Mouse (Mus musculus): ENCODE measurements around the gene Nudt5. TPM values are rescaled to one million over a fixed set of nuclear protein-coding genes. Genes with fewer than 3 reads are reported as not detected.
A peak's percentile ranks its signal among the peaks of the same experiment; 100 is the strongest.
"Not testable (repeated sequence)": the region's sequence is repeated elsewhere in the genome, so short reads cannot be mapped to it uniquely, and the experiment has no call there.

Gene Nudt5
- total RNA-seq (2021) = 10 to 100 TPM in 1 of 2 experiments, 1 to 10 TPM in 1; 9.2 to 10.8 TPM
- long read RNA-seq, experiment 1, partial matches to known transcripts = 0 of 12 reads
- long read RNA-seq, experiment 1, other reads (novel, unspliced or antisense) = 12 of 12 reads
- long read RNA-seq, experiment 2, partial matches to known transcripts = 0 of 7 reads
- long read RNA-seq, experiment 2, other reads (novel, unspliced or antisense) = 7 of 7 reads

- peak; percentile 76 for DNase-seq
Observed at GRCm38 (mm10) chr2:5844873-5845631, at the start of gene Nudt5, which contains the start of gene Cdc123. Gene Nudt5 (plus strand): TSS chr2:5845019. Gene Cdc123 (minus strand): TSS chr2:5845164.

DNA sequence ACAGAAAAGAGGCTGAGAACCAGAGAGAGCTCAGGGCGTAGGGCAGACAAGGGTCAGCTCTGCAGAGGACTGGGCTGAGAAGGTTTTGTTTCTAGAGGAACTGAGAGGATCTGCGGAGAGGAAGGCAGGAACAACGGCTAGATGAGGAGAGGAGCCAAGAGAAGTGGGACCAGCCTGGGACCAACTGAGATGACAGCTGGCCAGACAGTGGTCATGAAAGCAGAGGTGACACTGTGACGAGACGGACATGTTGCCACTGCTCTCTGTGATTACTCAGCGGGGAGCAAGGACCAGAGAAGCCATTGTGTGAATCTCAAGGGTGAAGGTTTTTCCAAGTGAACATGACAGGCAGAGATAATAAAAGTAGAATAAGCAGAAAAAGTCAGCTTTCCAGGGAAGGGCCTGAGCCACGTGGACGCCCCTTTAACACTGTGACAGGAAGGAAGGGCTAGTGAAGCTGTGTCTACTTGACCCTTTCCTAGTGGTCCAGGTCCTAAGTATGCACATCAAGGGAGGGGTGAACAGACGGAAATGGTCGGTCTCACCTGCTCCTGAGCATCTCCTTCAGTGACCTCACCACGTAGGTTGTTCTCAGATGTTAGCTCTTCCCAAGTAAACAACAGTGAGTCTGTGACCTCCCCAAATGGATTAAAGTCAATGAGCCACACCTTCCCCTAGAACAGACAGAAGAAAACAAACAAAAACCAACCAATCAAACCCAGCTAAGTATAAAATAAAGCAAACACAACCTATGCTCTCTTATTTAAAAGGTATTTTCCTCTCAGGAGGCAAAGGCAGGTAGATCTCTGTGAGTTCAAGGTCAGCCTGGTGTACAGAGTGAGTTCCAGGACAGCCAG, 46.8 kb upstream of the Nudt5 start:
- no peak for DNase-seq

- no peak for DNase-seq
Observed at GRCm38 (mm10) chr2:5801182-5801640, 43.6 kb upstream of the Nudt5 start.

DNA sequence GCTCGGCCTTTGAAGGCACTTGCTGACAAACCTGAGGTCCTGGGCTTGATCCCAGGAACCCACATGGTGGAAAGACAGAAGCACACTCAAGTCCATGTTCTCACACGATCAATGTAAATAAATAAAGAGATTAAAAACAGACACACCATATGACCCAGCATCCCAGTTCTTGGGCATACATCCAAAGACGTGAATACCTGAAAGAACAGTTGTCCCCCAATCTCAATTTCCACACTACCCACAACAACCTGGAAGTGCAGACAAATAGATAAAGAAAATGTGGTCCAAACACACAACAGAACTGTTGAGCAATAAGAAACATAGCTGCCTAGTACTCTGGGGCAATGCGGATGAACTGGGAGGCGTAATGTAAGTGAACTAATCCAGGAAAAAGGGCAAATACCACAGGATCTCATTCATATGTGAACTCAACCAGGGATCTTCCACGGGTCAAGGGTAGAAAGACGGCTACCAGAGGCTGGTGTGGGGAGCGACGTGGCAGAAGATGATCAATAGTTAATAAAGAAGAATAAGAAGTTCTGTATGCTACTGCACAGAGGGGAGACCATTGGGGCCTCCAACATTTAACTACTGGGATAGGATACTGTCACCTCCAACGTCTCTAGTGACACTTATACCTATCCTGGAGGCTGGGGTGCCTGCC, 42.8 kb upstream of the Nudt5 start:
- DNase-seq = no peak

DNA sequence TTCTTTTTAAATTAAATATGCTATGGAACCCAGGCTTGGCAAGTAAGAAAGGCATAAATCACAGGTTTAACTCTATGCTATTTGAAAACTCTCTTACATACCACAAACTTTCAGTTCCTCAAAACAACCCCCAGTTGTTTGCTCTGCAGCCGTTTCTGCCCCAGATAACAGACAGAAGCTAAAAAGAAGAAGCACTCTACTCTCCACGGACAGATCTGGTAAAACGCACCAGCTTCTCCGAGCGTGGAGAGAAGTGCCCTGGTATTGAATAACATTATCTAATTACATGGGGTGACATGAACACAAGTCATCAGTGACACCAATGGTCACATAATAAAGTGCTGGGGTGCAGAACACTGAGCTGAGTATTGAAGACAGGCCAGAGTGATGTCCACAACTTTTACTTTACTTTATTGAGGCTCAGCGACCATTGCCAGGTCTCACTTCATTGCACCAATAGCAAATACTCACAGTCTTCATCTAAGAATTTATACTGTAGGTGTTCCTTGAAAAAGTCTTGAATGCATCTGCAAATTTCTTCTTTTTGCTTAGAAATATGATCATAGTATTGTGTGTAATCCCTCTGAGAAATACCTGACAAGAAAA, 40.3 kb upstream of the Nudt5 start:
- no peak for DNase-seq

- DNase-seq = no peak
Observed at GRCm38 (mm10) chr2:5805228-5805627, 39.6 kb upstream of the Nudt5 start.

- DNase-seq = not testable (repeated sequence)
Observed at GRCm38 (mm10) chr2:5806201-5806600, 38.6 kb upstream of the Nudt5 start.

DNA sequence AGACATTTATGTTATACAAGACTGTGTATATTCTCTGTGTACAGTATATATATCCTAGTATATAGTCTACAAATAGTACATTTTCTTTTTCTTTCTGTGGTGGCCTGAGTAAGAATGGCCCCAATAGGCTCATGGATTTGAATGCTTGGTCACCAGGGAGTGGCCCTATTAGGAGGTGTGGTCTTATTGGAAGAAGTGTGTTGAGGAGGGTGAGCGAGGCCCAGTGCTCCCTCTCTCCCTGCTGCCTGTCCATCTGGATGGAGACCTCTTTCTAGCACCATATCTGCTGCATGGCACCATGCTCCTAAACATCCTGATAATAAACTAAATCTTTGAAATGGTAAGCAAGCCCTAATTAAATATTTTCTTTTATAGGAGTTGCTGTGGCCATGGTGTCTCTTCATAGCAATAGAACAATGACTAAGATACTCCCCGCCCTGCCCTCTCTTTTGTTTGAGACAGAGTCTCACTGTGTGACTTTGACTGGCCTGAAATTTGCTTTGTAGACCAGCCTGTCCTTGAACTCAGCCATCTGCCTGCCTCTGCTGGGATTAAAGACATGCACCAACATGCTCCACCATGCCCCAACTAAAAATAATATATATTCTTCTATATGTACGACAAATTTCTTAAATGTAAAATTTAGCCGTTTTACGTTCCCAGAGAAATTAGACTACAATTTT, 34.6 kb upstream of the Nudt5 start:
- DNase-seq = no peak

- no peak for DNase-seq
Observed at GRCm38 (mm10) chr2:5811235-5811782, 33.5 kb upstream of the Nudt5 start.

DNA sequence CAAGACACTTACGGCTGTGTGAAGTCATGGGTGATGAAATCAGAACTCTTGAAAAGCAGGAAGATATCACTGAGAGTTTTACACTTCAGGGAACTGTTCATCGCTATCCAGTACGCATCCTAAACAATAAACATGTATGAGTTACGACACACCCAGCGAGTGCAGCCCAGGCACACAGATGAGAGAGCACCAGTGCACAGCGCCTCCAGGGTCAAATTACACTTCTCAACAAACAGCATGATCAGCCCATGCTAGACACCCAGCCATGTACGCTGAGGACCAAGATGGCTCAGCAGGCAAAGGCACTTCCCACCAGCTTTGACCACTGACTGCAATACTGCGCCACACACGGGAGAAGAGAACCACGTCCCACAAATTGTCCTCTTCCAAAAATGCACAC, 23.6 kb upstream of the Nudt5 start:
- DNase-seq = no peak

DNA sequence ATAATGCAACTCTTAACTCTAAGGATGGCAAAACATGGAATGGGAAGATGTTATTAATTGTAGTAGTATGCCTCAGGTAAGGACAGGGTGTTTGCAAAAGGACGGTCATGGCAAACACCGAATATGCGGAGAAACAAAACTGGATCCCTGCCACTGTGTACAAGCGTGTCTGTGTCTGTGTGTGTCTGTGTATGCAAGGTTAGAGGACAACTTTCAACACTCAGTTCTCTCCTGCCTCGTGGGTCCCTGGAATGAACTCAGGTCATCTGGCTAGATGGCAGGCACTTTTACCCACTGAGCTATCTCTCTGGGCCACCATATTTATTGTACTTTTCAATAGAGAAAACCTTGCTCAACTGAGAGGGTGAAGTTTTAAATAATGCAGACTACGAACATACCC, 22.4 kb upstream of the Nudt5 start:
- no peak for DNase-seq

- DNase-seq = no peak
Observed at GRCm38 (mm10) chr2:5824213-5824612, 20.6 kb upstream of the Nudt5 start.

GRCm38 (mm10) chr2:5824685-5825084, 20.1 kb upstream of the Nudt5 start:
- DNase-seq = no peak

- no peak for DNase-seq
Observed at GRCm38 (mm10) chr2:5825265-5825913, 19.4 kb upstream of the Nudt5 start.

DNA sequence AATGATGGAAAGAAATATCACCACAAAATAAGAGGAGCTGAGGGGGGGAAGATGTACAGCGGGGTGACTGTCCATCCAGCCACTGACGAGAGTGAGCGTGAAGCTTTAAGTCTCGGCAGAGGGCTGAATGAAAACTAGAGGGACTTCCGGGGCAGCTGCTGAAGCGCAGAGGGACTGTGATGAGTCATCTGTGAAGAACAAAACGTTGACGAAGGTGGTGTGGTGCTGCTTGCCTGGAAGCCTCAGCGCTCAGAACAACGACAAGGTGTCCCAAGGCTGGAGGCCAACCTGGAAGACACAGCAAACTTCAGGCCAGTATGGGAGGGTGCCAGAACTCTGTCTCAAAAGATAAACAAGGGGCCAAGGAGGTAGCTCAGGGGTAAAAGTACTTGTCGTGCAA, 4.0 kb upstream of the Nudt5 start:
- DNase-seq = no peak

DNA sequence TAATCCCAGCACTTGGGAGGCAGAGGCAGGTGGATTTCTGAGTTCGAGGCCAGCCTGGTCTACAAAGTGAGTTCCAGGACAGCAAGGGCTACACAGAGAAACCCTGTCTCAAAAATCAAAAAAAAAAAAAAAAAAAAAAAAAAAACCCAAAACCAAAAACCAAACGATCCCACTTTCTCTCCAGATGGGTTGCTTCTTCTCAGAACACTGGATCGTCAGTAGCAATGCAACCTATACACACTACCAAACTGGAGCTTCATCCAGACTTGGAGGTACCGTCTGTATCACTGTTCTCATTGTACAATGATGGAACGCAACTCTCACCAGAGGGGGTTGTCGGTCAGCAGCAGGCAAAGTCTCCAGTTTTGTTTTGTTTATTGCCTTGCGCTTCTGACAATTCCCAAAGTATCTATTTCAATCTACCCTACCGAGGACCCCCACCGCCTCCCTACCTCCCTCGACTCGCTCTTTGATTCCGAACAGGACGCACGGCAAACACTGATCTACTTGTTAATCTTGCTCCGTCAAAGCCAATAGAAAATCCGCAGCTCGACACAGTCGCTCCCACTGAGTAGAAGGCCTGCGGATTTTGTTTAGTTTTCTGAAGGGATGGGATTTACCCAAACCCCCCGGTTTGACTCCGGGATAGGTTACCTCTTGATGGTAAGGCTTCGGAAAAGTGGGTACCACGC, 492 bp upstream of the Nudt5 start:
- DNase-seq = no peak

DNA sequence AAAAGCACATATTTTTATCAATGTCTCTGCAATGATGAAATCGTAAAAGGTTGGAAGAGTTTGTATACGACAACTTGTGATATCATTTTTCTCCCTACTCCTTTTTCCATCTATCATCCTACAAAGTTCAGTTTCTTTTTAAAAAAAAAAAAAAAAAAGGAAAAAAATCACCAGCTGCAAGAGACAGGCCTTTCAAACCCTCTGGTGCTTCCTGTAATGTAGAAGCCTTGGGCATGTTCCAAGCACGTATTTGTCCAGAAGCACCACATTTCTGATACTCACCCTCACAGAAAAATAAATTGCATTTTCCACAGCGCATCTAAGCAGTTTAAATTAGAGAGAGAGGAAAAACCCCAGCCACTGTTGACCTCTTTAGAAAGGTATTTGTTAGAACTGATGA, 1.0 kb downstream of the Nudt5 start:
- no peak for DNase-seq

DNA sequence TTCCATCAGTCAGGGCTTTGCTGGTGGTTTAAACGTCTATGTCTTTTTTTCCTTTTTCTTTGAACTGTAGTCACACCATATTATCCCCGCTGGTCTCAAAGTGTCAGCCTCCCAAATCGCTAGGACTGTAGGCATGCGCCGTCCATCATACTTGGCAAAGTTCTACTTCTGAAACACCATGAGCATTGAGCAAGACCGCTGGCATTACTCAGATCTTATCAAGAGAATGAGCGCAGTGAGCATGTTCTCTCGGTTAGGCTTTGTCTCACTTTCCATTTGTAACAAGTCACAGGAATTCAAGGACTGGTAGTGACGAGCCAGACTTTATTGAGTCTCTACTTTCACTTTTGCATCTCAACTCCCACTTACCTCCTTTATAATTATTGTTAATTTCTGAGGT, 6.3 kb downstream of the Nudt5 start:
- no peak for DNase-seq

GRCm38 (mm10) chr2:5851866-5852265, 7.0 kb downstream of the Nudt5 start:
- DNase-seq = no peak

DNA sequence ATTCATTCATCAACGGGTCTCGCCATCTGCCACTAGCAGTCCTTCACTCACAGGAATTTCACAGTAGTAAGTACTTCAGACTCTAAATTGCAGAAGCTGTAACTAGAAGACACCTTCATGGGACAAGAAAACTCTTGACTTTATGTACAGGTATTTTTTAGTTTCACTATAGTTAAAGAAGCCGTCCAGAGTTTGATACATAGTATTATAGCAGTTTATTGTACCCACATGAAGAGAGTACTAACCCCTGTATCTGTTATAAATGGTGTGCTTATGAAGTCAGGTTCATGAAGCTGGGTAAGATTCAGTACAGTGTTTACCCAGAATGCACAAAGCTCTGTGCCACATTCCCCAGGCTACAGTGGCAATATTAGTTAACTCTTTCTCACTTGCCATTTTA, 18.0 kb downstream of the Nudt5 start, which contains the start of gene Gm13199:
TSS of gene Gm13199 (minus strand) at position 101 of the 400 bp plus-strand sequence.
- no peak for DNase-seq
